Mouse (Mus musculus): ENCODE measurements around the gene Cdh23.

The Cdh23 gene

DNA sequence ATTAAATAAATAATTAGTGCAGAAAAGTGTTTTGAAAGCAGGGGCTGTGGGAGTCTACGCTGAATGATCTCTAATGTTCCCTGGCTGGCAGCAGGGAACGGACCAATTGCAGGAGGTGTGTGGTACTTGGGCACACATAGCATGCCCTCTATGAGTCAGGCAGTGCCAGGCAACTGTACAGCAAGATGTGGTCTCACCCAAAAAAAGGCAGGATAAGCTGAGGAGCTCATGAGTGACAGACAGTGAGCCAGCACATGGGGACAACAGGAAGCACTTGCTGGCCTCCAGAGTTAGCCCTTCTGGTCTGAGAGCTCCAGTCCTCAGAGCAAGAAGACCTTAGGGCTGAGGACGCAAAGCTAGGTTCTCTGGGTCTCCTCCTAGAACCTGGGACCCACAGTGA lies 121.4 kb downstream of the Cdh23 start:
- no peak for DNase-seq

DNA sequence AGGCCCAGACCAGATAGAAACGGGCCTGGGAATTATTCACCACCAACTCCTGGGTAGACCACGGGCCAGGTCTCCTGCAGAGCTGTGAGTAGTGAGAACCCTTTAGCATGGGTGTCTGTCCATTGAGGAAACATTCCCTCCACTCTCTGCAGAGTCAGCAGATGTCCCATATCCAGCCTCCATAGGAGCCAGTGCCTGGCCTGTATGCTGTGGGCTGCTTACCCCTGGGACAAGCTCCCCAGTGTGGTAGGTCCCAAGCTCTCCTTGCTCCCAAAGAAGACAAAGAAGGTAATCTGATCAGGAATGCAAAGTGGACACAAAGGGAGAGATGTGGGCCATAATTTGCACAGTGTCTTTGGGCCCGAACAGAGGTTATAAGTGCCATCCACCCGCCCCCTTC lies 124.8 kb downstream of the Cdh23 start:
- no peak for DNase-seq

DNA sequence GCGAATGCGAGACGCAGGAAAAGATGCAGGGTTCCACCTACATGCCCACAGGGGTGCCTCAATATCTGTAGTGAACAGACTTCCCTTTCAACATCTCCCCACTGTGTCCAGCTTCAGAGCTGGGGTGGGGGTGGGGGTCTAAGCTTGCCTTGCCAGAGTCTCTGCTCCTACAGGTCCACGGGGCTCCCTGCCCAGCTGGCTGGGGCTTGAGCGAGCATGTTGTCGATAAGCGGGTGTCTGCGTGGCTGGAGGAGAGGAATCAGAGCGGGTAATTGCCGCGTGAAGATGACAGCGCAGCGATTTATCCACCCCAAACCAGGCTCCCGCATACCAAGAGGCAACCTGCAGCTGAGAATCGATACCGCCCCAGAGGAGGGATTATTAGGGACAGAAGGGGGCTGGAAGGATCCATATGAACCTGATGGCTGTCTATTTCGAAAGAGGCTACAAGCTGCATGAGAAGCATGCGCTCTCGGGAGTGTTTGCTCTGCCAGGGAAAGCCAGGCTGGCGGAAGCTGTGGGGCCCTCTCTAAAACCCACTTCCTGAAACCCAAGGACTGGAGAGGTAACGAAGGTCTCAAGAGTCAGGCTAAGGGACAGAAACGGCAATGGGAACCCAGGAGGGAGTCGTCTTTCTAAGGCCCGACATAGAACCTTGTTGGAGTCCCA lies 129.8 kb downstream of the Cdh23 start:
- no peak for DNase-seq

DNA sequence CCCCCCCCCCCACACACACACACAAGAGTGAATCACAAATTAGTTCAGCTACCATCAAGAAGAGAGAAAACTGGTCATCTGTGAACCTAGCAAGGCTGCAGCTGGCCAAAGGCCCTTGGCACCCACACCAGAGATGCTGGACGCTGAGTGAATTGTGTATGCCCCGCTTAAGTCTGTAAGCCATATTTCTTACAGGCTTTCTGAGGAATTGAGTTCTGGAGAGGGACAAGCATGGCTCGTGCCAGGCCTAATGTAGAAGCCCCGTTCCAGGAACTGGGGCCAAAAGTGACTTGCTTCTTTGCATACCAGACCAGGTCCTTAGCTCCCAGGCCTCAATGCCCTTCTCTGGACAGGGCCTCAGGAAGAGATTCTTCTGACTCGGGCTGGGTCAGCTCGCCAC lies 132.2 kb downstream of the Cdh23 start:
- DNase-seq: no peak

DNA sequence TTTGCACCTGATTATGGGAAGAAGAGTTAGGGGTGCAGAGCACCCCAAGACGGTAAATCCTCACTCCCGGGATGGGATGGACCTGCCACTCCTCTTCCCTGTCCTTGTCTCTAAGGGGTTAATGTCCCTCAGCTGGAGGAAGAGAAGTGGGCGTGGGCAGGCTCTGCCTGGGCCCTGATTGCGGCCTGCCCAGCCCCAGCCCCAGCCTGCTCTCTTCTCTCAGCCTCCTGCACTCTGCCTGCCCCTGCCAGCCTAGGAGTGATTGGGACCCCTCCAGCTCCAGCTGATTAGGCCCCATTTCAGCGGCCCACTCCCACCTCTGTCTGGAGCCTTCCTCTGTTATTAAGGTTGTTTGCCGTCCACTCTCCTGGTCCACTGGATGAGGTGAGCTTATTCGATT lies 133.3 kb downstream of the Cdh23 start:
- no peak for DNase-seq

DNA sequence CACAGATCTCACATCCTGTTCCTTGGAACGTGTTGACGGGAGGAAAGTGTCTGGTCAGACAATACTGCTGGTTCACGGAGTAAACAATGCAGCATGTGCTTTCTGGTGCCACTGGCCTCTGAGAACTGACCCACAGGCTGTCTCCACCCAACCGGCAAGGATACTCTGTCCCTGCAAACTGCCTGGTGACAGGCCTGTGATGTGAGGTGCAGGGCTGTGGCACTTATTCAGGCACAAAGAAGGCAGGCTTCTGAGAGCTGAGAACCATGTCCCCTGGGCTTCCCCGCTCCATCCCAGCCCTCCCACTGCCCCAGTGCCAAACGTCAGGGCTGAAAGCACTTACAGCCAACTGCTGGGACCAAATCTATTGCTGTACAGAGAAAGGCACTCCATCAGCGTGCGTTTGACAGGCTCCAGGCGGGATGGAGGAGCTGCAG lies 137.8 kb downstream of the Cdh23 start:
- peak; percentile 39 for DNase-seq

DNA sequence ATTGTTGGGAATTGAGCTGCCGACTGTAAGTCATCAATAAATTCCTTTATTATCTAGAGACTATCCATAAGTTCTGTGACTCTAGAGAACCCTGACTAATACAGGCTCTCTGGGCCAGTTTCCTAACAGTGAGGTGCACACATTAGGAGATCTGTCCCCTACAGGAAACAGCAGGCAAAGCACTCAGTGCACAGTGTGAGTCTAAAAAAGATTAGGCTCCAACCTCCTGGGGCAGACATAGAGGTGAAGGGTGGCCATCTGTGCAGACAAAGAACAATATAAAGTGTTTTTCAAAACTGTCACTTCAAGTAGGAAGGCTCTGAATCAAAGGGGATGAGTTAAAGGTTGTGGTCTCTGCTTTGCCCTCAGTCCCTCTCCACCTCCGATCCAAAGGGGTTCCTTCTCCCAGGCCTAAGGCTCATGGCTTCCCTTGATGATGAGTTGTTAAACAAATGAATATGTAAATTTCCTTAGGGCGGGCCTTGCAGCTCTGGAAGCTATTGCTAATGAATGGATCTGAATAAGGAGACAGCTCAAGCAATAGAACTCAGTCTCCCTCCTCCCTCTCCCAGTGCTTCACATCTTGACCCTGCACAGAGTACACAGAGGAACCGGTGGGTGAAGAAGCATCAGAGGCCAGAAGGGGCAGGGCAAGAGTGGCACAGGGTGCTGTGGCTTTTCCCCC lies 143.2 kb downstream of the Cdh23 start:
- DNase-seq: no peak

DNA sequence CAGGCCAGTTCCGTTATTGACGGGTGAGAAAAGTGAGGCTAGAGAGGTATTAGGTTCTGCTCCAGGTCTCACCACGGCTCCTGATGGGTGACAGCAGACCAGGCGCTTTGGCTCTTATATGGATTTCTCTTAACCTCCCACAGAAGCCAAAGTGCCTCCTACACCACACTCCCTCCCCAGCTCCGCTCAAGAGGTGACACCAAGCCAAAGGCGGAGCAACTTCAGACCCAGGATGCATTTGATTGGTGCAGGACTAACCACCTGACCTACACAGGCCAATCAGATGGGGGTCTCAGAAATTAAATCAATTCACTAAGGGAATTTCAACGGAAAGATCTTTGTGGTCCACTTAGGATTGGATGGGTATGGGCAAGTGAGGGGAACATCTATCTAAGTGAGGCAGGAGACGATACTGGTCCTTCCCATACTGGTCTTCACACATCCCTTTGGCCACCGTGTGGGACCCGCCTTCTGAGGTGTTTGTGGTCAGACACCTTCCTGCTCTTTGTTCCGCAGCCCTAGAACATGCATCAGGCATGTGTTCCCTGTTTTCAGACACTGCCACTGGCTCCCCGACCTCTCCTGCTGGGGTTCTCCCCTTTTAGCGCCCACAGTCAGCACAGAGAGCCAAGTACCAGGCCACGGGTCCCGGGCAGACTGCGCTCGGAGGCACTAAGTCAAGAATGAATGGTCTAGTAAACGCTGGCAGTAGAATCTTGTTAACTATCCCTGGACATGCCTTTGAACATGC lies 157.0 kb downstream of the Cdh23 start:
- DNase-seq: no peak

DNA sequence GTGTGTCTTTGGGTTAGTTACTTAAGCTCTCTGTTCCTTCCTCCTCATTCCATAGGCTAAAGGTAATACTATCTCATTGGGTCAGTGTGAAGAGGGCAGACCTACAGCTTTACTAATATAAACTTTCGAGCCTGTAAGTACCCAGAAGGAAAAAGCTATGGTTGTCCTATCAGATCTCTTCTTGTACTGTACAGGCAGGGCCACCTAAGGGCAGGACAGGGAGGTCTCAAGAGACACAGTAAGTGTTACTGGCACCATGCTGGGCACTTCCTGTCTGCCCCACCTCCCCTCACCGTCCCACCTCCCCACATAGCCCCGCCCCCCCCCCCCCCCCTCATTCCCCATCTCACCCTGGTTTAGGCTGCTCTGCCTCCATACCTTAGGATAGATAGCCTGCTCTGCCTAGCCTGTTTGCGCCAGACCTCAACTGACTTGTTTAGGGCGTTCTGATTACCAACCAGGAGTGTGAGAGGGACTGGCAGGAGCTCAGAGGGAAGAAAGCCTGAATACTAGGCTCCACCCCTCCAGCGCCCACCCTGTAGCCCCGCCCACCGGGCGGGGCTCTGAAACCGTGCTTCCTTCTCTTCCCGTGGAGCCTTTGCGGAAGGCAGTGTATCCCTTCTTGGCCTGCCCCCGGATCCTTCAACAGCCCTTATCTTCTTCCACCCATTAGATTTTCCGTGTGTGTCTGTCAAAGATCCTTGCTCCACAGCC lies 160.0 kb downstream of the Cdh23 start:
- peak; percentile 19 for DNase-seq

DNA sequence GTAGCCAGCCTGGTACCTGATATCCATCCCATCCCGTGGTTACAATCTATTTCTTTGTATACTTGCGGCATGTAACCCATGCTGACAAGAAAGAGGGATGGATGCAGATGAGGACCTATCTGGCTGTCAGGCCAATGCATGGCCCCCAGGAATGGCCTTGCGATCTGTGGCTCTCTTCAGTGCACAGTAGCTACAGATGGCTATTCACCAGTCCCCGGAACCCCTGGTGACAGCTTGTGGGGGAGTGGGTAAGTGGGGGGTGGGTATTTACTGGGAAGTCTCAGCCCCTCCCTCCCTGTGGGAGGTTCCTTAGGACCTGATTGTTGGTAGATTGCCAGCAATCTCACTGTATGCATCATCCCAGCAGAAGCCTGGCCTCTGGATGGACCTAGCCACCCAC lies 163.8 kb downstream of the Cdh23 start:
- no peak for DNase-seq

DNA sequence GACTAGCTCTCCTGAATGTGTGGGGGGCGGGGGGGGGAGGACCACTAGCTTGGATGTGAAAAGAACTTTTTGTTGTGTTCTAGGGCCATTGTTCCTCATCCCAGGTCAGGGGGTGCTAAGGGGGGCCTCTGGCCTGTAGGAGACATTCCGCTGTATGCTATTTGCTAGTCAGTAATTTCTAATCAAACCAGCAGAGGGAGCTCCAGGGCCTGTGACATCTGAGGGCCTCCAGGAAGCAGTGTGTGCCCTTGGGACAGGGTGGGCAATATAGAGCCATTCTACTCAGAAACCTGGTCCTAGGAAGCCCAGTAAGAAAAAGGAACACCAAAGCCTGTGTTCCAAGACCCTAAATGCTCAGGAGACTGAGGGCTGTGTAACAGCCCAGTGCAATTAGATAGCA lies 164.9 kb downstream of the Cdh23 start:
- DNase-seq: peak; percentile 60

DNA sequence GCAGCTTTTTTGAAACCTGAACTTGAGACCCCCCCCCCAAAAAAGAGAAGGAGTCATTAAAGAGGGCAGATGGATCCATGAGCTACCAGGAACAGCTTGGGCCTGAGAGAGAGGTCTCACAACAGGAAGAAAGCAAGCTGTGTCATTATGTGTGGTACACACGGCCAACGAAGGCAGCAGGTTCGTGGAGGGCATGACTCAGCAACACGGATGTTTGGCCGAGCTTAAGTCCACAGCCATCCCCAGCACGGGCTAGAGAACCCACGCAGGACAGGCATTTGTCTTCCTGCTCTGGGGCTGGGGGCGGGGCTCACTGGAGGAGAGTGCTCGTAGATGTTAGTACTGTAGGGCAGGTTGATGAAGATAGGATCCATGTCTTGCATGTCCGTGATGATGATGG lies 165.7 kb downstream of the Cdh23 start:
- DNase-seq: no peak

DNA sequence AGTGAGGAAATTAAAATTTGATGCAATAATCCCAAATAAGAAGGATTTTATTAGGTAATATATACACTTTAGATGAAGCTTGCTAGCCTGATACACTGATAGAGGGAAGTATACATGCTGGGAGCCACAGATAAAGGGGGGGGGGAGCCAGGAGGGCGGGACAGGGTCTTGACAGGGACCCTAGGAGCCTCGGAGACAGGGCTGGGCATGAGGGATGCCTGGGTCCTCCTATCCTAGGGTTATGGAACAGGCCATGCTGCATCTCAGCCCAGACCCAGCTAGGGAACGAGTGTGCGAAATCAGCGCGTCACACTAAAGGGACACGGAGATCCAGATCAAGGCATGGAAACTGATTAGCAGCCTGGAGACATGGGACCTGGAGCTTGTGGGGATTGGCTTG lies 168.3 kb downstream of the Cdh23 start:
- no peak for DNase-seq

DNA sequence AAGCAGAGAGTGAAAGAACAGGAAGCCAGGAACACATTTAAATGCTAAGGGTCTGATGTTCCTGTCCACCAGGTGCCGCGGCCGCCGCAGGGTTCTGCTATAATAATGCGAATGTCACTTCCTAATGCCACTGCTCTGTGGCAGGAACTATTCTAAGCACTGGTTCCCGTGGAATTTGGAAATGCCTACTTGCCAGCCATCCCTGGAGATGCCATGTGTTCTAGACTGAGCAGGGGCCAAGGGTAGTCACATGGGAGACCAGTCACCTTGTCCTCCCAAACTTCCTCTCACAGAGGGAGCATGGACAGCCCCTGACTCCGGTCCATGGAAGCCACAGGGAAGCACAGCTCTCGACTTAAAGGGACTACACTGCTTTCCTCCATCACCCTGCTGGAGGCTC lies 171.2 kb downstream of the Cdh23 start:
- DNase-seq: no peak

DNA sequence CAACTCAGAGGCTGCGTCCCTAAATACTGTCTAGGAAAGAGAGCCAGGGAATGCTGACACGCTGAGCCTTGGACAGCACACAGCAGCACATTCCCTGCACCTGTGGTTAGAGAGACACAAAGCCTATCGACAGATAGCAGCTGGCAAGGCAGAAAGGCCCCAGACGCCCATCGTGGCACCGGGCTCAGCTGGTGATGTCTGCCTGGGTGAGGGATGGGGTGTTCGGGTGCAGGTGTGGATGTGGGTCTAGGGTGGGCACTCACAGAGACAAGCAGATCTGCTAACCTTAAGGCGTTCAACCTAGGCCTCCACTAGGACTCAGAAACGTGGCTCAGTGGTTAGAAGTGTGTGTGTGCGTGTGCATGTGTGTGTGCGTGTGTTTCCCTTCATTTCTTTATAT lies 180.0 kb downstream of the Cdh23 start:
- DNase-seq: no peak

DNA sequence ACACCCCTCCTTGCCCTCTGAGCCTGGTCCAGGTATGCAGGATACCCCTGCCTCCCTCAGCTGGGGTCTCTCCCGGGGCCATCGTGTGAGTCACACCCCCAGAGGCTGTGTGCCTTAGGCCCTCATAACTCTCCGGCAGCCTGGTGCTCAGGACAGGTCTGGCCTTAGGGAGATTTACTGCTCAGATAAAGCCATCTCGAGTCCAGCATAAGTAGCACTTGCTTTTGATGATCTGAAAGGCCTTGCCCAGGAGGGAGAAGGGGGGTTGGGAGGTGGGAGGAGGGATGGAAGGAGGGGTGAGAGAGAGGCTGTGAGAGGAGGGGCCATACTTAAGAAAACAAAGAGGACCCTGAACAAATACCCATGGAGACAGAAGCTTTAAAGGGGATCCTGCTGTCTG lies 197.8 kb downstream of the Cdh23 start:
- no peak for DNase-seq

DNA sequence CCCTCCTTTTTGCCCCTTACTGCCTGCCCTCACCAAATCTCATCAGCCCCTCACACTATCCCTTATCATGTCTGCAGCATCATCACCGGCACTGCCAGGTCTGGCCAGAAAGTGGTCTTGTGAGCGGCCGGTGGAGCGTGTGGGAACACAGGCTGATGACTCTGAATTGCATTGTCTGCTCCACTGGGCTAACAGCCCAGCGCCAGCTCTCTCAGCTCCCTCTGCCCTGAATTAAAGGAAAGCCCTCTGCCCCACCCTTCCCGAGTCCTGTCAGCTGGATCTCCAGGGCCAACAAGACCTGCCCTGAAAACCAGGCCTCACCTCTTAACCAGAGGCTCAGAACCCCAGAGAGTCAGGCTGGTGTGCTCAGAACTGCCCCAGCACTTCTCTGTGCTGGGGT lies 201.2 kb downstream of the Cdh23 start:
- peak; percentile 7 for DNase-seq

DNA sequence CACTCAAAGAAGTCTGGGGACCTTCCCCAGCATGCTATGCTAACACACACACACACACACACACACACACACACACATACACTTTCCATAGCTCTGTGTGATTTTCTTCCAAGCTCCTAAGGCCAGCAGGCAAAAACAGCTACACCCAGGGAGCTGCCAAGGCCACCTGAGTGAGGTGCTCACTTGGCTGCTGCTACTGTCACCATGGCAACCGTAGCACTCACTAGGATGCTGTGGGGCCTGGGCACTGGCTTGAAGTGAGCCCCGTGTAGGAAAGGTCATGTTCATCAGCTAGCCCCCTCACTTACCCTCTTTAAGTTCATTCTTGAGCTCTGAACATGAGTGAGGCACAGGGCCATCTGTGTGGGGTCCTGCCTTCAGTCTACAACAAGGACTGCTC lies 204.8 kb downstream of the Cdh23 start:
- DNase-seq: no peak

DNA sequence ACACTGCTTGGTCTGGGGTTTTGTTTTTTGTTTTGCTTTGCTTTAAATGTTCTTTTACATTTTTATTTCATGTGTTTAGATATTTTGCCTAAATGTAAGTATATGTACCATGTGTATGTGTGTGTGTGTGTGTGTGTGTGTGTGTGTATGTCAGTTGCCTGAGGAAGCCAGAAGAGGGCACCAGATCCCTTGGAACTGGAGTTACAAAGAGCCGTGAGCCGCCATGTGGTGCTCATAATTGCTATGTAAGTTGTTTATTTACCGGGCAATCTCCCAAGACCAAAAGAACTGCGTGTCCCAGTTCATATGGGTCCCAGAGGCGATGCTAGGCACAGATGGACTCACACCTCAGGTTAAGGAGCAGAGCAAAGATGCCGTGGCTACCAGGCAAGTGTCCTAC lies 214.9 kb downstream of the Cdh23 start:
- no peak for DNase-seq

DNA sequence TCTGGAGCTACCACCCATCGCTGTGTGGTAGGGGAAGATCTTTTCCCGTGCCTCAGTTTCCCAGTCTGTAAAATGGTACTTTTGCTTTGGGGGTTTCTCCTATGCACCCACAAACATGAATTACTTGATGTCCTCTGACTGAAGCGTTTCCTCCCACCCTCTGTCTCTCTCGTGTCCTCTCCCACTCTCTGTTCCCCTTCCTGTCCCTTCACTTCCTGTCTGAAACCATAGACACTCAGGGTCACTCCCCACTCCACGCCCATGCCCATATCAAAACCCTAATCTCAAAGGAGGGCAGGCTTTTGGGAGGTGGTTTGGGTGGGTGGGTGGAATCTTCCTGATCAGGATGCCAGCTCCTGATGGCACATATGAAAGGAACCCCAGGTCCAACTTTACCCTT lies 221.7 kb downstream of the Cdh23 start:
- DNase-seq: no peak

DNA sequence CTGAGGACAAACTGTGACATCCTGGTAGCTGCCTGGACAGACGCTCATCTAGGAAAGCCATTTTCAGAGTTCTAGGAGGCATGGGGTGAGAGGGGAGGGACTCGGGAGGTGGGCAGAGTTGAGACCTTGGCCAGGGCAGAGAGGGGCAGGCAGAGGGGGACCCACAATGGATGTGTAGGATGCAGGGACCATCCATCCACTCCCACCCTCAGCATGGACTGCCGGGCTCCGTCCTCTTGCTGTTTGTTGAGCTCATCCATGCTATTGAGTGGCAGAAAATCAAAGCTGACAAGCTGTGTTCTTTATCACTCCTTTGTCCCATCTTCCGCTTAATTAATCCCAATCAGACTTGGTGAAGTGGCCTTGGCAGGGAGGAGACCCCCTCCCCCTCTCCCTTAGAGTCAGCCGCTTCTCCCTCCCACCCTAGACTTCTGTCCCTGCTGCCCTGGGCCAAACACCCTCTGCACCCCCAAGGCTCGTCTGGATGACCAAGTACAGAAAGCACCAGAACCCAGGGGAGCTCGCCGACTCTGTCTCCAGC lies 222.4 kb downstream of the Cdh23 start:
- DNase-seq: no peak

DNA sequence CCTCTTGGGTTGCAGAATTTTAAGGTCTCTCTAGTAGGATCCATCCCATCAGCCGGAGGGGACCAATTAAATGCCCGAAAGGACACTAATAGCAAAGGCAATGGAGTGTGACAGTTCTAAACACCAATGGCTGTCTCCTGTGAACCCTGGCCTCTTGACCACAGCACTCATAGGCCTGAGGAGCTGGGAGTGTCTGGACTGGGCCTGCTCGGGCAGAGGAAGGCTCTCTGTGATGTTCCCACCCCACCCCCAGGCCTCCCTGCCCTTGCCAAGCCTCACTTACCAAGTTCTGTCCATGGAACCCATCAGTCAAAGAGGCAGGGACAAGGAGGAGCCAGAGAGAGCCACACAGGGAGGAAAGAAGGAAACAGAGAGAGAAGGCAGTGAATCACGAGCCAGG lies 228.5 kb downstream of the Cdh23 start:
- DNase-seq: no peak

DNA sequence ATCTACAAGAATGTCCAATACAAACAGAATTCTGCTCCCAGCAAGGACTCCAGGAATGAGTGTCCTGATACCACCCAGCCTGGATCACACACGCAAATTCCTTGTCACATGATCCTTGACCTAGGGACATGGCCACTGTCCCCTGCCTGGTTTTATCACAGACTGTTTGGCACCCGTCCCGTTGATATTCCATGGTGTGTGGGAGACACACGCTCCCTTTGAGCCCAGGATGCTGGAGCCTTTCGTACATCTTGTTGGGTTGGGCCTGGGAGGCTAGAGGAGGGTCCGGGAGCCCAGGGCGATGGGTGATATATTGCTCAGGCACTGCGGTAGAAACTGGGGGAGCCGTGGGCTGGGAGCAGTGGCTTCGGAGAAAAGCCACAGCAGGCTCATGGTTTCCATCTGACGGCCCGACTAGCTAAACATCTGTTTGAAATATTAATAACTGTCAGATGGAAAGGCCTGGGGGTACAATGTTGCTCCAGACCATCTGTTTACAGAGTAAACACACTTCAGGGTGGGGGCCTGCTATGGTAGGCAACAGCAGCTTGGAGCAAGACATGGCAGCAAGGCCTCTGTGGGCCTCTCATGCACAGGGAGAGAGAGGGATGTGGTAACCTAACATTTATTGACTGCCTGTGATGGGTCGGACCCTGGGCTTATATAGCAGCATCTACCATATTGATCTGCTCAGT lies 232.2 kb downstream of the Cdh23 start:
- no peak for DNase-seq

Data from kidney, postnatal 14 days (tissue).